ENCODE assay signal across 22 mouse cellular contexts in the genomic region with DNA sequence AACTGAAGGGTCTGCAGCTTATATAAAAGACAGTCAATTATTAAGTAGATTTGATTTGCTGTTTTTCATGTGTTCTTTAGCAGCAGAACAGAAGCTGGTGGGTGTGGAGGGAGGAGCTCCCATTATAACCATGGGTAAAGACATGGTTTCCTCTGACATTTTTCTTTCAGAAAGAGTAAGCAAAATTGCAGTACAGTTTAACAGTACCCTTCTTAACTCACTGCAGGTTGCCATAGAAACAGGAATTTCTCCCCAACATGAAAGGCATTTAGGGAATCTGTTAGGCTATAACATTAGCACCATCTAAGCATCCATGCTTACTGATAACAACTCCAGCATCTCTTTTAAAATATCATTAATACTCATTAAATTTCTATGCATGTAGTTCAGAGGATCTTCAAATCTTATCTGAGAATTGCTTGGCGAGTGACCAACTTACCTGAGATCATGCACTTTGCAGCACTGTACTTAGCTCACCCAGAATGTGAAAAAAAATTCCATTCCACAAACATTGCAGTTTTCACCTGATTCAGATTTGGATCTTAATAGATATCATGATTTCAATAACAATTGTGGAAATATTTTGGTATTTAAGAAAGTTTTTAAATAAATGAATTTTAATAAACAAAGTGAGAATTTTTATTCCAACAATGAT.
DNase-seq lines count a peak whose midpoint lies in the region; ATAC-seq and TF ChIP-seq lines count a peak whose summit lies in the region.
"Had no signal": no experiment of that assay in that cellular context is flagged by ENCODE, and none has a peak within 500 bp of the region (broad histone marks: within the 10 kb centered on the region; RNA-seq: fewer than 3 reads in every experiment).

No protein-coding gene starts in this region.

- H3K27me3 ChIP-seq in hindbrain, postnatal 0 days (ENCODE audit: insufficient read depth, low read length) = no peaks in the 10 kb centered on the region
- H3K27me3 ChIP-seq: embryonic facial prominence, embryonic 12.5 days; lung, embryonic 15.5 days; megakaryocyte, embryonic 14.5 days; neural tube, embryonic 12.5 days had no signal

- 77% methylated on average over 1 of the region's 1 CpGs for WGBS in hindbrain, postnatal 0 days

- TF ChIP-seq CTCF in layer of hippocampus, adult 2 months (conservative IDR thresholded peaks at IDR 0.05) = no peak
- TF ChIP-seq CTCF in hindbrain, postnatal 0 days (IDR thresholded peaks at IDR 0.05; ENCODE audit: low read depth) = no peak

- no peak overlapping the region for H3K4me2 ChIP-seq in hindbrain, postnatal 0 days (ENCODE audit: low read depth, low read length)
- H3K4me2 ChIP-seq: embryonic facial prominence, embryonic 12.5 days; heart, embryonic 11.5 days; liver, embryonic 11.5 days; lung, embryonic 15.5 days; neural tube, embryonic 12.5 days had no signal

- H3K4me1 ChIP-seq in hindbrain, postnatal 0 days (ENCODE audit: insufficient read depth, low read length) = no peaks in the 10 kb centered on the region; the same call in 1 of the 2 replicates
- H3K4me1 ChIP-seq: embryonic facial prominence, embryonic 12.5 days; lung, embryonic 15.5 days; megakaryocyte, embryonic 14.5 days; neural tube, embryonic 12.5 days had no signal

- peak; percentile 51; the same call in 1 of the 2 replicates for ATAC-seq in hindbrain, postnatal 0 days
- no peak for ATAC-seq in megakaryocyte progenitor cell, adult 5-6 weeks (replicated peaks; ENCODE audit: poor library complexity)

- H3K4me3 ChIP-seq in layer of hippocampus, adult 2 months = no peak overlapping the region
- H3K4me3 ChIP-seq in hindbrain, postnatal 0 days (ENCODE audit: low read length) = no peak overlapping the region
- H3K4me3 ChIP-seq: embryonic facial prominence, embryonic 12.5 days; lung, embryonic 15.5 days; megakaryocyte, embryonic 14.5 days; neural tube, embryonic 12.5 days had no signal

- peak in 1 of 2 experiments; percentile 38 for DNase-seq in layer of hippocampus, adult 2 months (ENCODE audit: low spot score in 2 of 2)
- no peak for DNase-seq in layer of hippocampus, postnatal 36 days
- peak; percentile 24 to 30 for DNase-seq in right cerebral cortex, postnatal 10 days (ENCODE audit: low spot score in 2 of 2)
- DNase-seq in right cerebral cortex, postnatal 14 days = no peak
- DNase-seq in hindbrain, postnatal 0 days (ENCODE audit: low spot score) = peak; percentile 36
- peak; percentile 69 for DNase-seq in telencephalon, adult 2 months (ENCODE audit: low read depth, low spot score)
- no peak for DNase-seq in adrenal gland, postnatal 14 days
- DNase-seq: adrenal gland, postnatal 36 days; cerebellum, adult 11 months; cerebellum, postnatal 36 days; gastrocnemius, postnatal 14 days; heart, postnatal 4 days; kidney, adult 2 months; kidney, postnatal 4 days; thymus, adult 18-20 months had no signal

- no peak overlapping the region for H3K9ac ChIP-seq in hindbrain, postnatal 0 days (replicated peaks; ENCODE audit: low read length)
- H3K9ac ChIP-seq: embryonic facial prominence, embryonic 12.5 days; lung, embryonic 15.5 days; neural tube, embryonic 12.5 days had no signal

- H3K27ac ChIP-seq in layer of hippocampus, adult 2 months = peak overlapping the region; percentile 71
- H3K27ac ChIP-seq in hindbrain, postnatal 0 days = peak overlapping the region; percentile 29; the same call in 1 of the 2 replicates
- H3K27ac ChIP-seq: embryonic facial prominence, embryonic 12.5 days; lung, embryonic 15.5 days; neural tube, embryonic 12.5 days had no signal

- no peaks in the 10 kb centered on the region for H3K9me3 ChIP-seq in hindbrain, postnatal 0 days (ENCODE audit: low read length)
- H3K9me3 ChIP-seq: embryonic facial prominence, embryonic 12.5 days; lung, embryonic 15.5 days; megakaryocyte, embryonic 14.5 days; neural tube, embryonic 12.5 days had no signal

- no peaks in the 10 kb centered on the region for H3K36me3 ChIP-seq in hindbrain, postnatal 0 days (ENCODE audit: insufficient read depth, low read length)
- H3K36me3 ChIP-seq: embryonic facial prominence, embryonic 12.5 days; lung, embryonic 15.5 days; neural tube, embryonic 12.5 days had no signal

Comparison
In these comparisons a context has a peak if more than half of its experiments do, and no peak if none do; other contexts are left out.
1. DNase-seq: peak in right cerebral cortex, postnatal 10 days (2 of 2), hindbrain, postnatal 0 days (single experiment) and telencephalon, adult 2 months (single experiment); none in layer of hippocampus, postnatal 36 days (0 of 2), right cerebral cortex, postnatal 14 days (single experiment) and adrenal gland, postnatal 14 days (single experiment).